Mouse (Mus musculus): ENCODE results near the gene Pth.

DNA sequence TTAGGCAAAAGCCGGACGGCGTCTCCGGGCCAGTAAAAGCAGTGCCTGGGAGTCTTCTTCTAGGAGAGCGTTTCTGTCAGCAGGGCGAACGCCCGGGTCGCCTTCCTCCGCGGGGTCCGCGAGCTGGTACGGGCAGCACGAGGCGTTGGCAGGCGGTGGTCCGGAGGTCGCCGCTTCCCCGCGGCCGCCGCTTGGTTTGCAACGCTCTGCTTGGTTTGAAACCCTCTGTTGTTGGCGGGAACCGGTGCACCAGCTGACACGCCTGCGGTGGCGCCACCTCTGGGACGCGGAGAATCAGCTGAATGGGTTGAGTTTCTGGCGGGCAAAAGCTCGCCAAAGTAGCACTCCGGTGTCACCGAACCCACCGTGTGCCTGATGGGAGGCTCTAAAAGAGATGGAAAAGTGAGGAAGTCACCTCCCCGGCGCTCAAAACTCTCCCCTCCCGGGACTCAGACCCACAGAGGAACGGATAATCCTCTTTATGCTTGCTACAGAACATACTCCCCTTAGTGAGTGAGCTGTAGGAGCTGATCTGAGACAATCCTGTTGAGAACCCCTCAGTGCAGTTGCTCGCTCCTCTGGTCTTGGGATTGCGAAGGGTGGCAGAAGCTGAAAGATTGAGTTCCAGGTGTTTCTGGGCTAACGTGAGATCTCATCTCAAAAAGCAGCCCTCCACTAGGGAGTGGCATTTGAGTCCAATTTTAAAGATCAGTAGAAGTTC lies 18.6 kb downstream of the Pth start:
- peak; percentile 39; the same call in 1 of the 2 replicates for TF ChIP-seq CTCF (conservative IDR thresholded peaks at IDR 0.05; ENCODE audit: insufficient read depth, insufficient read length, low read depth, low read length)
- no peak for TF ChIP-seq POLR2A (IDR thresholded peaks at IDR 0.05; ENCODE audit: low read depth, low read length)

Measured in kidney, adult 2 months (tissue).